Mouse (Mus musculus) intestine, embryonic 14.5 days (tissue): Measurements from ENCODE around the gene Sec24c. TPM values are rescaled to one million over a fixed set of nuclear protein-coding genes. Genes with fewer than 3 reads are reported as not detected.

Experiments
- ATAC-seq: fragments of 200-750 bp; cut with Nextera tagmentation; replicated peaks from 2 replicates; pipeline ENCODE4 v1.8.0; 2017; ENCODE audit warnings: low read depth, moderate number of reproducible peaks, moderate TSS enrichment, moderate library complexity; ENCODE audit not compliant: low FRiP score, low TSS enrichment
- DNase-seq: peaks from one replicate; pipeline ENCODE4 v3.0.0-alpha.2; 2018; ENCODE audit warnings: low spot score
- H3K27ac ChIP-seq: fragments of 300-500 bp; sonication (generic); 2 replicates; pipeline ENCODE4 v1.5.1; 2014; ENCODE audit warnings: low read depth, mild to moderate bottlenecking, control low read depth
- H3K27me3 ChIP-seq: fragments of 300-500 bp; sonication (generic); replicated peaks from 2 replicates; pipeline ENCODE4 v1.6.1; 2014; ENCODE audit warnings: low read length, control low read depth; ENCODE audit not compliant: control insufficient read depth, insufficient read depth
- H3K36me3 ChIP-seq: fragments of 300-500 bp; sonication (generic); 2 replicates; pipeline ENCODE4 v1.6.1; 2014; ENCODE audit warnings: low read length, control low read depth; ENCODE audit not compliant: control insufficient read depth, insufficient read depth
- H3K4me1 ChIP-seq: fragments of 300-500 bp; sonication (generic); replicated peaks from 2 replicates; pipeline ENCODE4 v1.6.1; 2014; ENCODE audit warnings: low read length, control low read depth, mixed read lengths; ENCODE audit not compliant: control insufficient read depth, insufficient read depth
- H3K4me2 ChIP-seq: fragments of 300-500 bp; sonication (generic); 2 replicates; pipeline ENCODE4 v1.6.1; 2014; ENCODE audit warnings: low read length
- H3K4me3 ChIP-seq: fragments of 300-500 bp; sonication (generic); 2 replicates; pipeline ENCODE4 v1.5.1; 2014; ENCODE audit warnings: low read depth, low read length, control low read depth, mixed read lengths
- H3K9ac ChIP-seq: fragments of 300-500 bp; sonication (generic); 2 replicates; pipeline ENCODE4 v1.6.1; 2014; ENCODE audit warnings: mild to moderate bottlenecking, low read length
- H3K9me3 ChIP-seq: fragments of 300-500 bp; sonication (generic); 2 replicates; pipeline ENCODE4 v1.6.1; 2016; ENCODE audit warnings: low read length, control low read depth; ENCODE audit not compliant: control insufficient read depth
- WGBS: fragments of 180-500 bp; shearing (Covaris S2); extraction: QIAGEN DNeasy Blood & Tissue Kit; methylation state at CpG from one replicate; pipeline ENCODE4 v1.1.7; 2014; 5-methylcytosine and 5-hydroxymethylcytosine counted together
- polyA plus RNA-seq: library from polyadenylated mRNA; unstranded; fragments of >200 nt; fragmentation: Nextera tagmentation; extraction: Ambion mirVana; gene quantifications from 2 replicates; pipeline ENCODE4 v1.2.1, GENCODE M21; 2014

Gene Sec24c
- polyA plus RNA-seq, 1 experiment from 2014 or later: 87.4 TPM

DNA sequence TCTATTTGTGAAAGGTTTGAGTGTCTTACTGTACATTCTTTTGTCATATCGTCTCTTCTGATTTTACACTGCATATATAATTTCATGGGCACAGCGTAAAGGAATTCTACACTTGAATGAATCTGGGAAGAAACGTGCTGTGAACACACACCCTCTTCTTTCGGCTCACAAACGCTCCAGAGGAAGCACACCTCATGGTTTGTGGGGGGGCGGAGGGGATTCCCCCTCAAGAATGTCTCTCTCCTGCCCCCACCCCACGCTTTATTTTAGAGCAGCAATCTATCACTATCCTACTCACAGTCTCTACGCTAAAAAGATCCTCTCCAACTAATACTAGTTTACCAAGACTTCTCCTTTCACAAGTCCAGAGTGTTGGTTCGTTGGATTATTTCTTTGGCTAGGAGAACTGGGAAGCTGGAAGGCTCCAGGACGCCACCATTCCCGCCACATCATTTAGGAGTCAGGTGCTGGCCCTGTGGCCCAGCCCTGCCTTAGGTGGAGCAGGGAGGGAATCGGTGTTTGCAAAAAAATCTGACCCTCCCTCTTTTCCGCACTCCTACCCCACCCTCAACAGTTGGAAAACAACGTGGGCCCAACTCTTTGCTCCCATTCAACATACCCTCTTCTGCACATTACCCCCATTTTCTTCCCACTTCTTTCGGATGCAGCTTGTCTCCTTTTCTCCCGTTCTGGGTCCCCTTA is 34.0 kb upstream of the Sec24c start:
- Histone ChIP-seq H3K36me3 (no peaks in the 10 kb centered on the region), H3K4me3 (peak overlapping the region; percentile 90), H3K27ac (peak overlapping the region; percentile 97), H3K27me3 (no peaks in the 10 kb centered on the region), H3K9me3 (no peaks in the 10 kb centered on the region), H3K4me1 (peaks cover 12% of the 10 kb centered on the region), H3K4me2 (peak overlapping the region; percentile 89), H3K9ac (peak overlapping the region; percentile 91)
- ATAC-seq (peak; percentile 62), DNase-seq (peak; percentile 56)
- 4% methylated on average over 16 of the region's 16 CpGs for WGBS

DNA sequence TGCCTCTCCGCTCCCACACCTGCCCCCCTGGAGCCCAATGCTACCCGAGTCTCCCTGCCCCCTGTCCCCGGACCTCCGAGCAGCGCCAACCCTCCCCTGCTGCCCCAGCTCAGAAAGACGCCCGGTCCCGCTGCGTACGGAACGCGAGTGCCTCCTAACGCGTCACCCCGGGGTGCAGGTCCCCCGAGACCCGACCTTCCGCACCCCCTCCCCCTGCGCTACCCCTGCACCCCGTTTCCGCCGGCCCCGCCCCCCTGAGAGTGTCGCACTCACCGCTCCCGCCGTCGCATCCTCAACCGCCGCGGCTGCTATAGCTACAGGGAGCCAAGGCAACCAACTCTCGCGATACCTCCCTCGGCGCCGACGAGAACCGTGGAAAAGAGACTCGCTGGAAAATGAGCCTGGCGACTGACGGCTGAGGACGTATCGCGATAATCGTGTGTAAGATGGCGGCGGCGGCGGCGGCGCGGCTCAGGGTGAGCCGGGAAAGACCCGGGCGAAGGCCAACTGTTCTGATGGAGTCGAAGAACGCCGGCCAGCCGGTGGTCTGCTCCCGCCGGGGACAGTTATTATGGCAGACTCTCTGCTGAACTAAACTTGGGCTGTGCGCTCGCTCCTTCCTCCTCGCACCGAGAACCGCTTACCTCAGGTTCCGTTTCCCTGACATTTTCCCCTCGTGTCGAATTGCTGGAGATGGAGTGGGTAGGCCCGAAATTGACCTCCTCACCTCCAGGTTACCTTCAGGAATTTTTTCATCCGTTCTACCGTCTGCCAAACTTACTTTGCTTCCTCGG is 33.3 kb upstream of the Sec24c start, which contains the start of gene Usp54:
TSS of gene Usp54 (minus strand) at position 420 of the 794 bp plus-strand sequence.
- Histone ChIP-seq H3K27ac (peak within 1 kb of the TSS; percentile 97), H3K4me2 (peak within 1 kb of the TSS; percentile 89), H3K4me1 (peaks cover 12% of the 10 kb centered on the region), H3K27me3 (no peaks in the 10 kb centered on the region), H3K9me3 (no peaks in the 10 kb centered on the region), H3K36me3 (no peaks in the 10 kb centered on the region), H3K4me3 (peak within 1 kb of the TSS; percentile 90), H3K9ac (peak within 1 kb of the TSS; percentile 91)
- under 1% methylated on average over 73 of the region's 73 CpGs for WGBS
- ATAC-seq: peak; percentile 96
- DNase-seq: peak; percentile 99

DNA sequence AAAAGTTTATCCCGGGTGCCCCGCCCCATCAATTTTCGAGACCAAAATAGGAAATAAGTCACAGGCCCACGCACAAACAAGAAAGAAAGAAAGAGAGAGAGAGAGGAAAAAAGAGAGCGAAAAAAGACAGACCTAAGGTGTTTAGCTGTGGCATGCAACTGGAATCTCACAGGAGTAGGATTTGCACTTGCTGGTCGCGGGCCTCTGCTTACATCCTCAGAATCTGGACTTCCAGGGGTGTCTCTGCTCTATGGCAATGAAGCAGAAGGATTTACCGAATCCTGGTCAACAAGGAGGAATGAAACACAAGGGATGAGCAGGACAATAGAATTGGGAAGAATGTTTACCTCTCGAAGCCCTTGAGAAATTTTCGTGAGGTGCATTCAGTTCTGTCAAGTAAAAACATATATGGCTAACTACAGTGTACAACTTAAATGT is 32.7 kb upstream of the Sec24c start:
- peak overlapping the region; percentile 91 for H3K9ac ChIP-seq
- DNase-seq (no peak), ATAC-seq (no peak)
- H3K4me1 ChIP-seq: peaks cover 12% of the 10 kb centered on the region
- WGBS: 12% methylated on average over 10 of the region's 10 CpGs
- H3K9me3 ChIP-seq: no peaks in the 10 kb centered on the region
- no peaks in the 10 kb centered on the region for H3K27me3 ChIP-seq
- peak overlapping the region; percentile 90 for H3K4me3 ChIP-seq
- H3K27ac ChIP-seq: peak overlapping the region; percentile 97
- H3K4me2 ChIP-seq: peak overlapping the region; percentile 89
- no peaks in the 10 kb centered on the region for H3K36me3 ChIP-seq

GRCm38 (mm10) chr14:20645547-20645946 is 28.6 kb upstream of the Sec24c start:
- Histone ChIP-seq H3K4me3 (no peak overlapping the region), H3K4me1 (peaks cover 9% of the 10 kb centered on the region), H3K9me3 (no peaks in the 10 kb centered on the region), H3K4me2 (no peak overlapping the region), H3K36me3 (no peaks in the 10 kb centered on the region), H3K27me3 (no peaks in the 10 kb centered on the region), H3K27ac (no peak overlapping the region), H3K9ac (no peak overlapping the region)
- no peak for ATAC-seq
- WGBS: 44% methylated on average over 3 of the region's 3 CpGs
- no peak for DNase-seq

DNA sequence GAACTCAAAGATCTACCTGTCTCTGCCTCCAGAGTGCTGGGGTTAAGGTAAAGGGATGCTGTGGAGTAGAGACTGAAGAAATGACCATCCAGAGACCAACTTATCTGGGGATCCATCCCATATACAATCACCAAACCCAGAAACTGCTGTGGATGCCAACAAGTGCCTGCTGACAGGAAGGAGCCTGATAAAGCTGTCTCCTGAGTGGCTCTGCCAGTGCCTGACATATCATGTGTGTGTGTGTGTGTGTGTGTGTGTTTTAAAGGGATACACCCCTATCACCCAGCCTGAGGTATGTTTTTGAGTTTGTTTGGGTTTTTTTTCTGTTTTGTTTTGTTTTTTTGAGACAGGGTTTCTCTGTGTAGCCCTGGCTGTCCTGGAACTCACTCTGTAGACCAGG is 27.7 kb upstream of the Sec24c start:
- no peaks in the 10 kb centered on the region for H3K27me3 ChIP-seq
- peaks cover 9% of the 10 kb centered on the region for H3K4me1 ChIP-seq
- no peak overlapping the region for H3K9ac ChIP-seq
- H3K4me2 ChIP-seq: no peak overlapping the region
- H3K4me3 ChIP-seq: no peak overlapping the region
- no peak for ATAC-seq
- no peak overlapping the region for H3K27ac ChIP-seq
- H3K9me3 ChIP-seq: no peaks in the 10 kb centered on the region
- DNase-seq: no peak
- H3K36me3 ChIP-seq: no peaks in the 10 kb centered on the region

DNA sequence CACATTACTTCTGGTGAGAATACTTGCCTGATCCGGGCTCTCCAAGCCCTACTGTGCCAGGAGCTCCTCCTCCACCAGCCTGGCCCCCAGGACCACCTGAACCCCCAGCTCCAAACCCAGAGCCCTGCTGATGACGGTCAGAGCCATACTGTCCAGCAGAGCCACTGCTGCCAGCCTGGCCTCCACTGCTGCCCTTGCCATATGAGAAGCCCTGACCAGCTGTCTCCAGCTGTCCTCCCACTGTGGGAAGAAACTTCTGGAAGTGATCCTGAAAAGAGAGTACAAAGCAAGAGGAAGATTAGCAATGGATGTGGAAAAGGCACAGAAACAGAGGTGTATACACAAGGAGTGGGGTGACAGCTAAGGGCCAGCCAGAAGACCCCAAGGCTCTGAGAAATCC is 23.1 kb upstream of the Sec24c start:
- no peaks in the 10 kb centered on the region for H3K27me3 ChIP-seq
- DNase-seq (no peak), ATAC-seq (no peak)
- WGBS: 70% methylated on average over 2 of the region's 2 CpGs
- no peaks in the 10 kb centered on the region for H3K9me3 ChIP-seq
- no peaks in the 10 kb centered on the region for H3K36me3 ChIP-seq
- H3K9ac ChIP-seq: no peak overlapping the region
- no peak overlapping the region for H3K4me3 ChIP-seq
- H3K4me2 ChIP-seq: no peak overlapping the region
- H3K27ac ChIP-seq: no peak overlapping the region
- no peaks in the 10 kb centered on the region for H3K4me1 ChIP-seq

DNA sequence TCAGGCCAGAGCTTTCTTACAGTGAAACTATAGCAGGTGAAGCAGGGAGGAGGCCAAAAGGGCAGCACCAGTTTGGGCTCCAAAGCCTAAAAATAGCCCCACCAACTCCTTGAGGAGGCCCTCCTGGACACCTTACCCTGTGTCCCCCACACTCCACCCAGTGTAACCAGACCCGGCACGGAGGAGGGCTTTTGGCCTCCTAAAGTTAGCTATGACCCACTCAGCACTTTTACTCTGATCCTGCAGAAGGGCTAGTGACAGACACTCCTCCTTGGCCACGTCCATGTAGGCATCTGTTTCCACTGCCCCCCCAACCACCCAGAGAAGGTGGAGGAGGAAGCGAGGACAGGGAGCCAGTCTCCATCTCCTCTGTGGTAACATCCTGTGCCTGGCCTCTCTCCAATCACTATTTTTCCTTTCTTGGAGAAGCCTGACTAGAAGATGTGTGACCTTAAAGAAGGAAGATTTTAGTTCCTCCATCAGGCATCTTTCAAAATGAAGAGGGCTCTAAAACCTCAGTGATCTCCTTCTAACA is 22.3 kb upstream of the Sec24c start:
- Histone ChIP-seq H3K4me3 (no peak overlapping the region), H3K36me3 (no peaks in the 10 kb centered on the region), H3K4me2 (no peak overlapping the region), H3K4me1 (no peaks in the 10 kb centered on the region), H3K27ac (no peak overlapping the region), H3K27me3 (no peaks in the 10 kb centered on the region), H3K9ac (no peak overlapping the region), H3K9me3 (no peaks in the 10 kb centered on the region)
- DNase-seq (no peak), ATAC-seq (no peak)
- 61% methylated on average over 4 of the region's 4 CpGs for WGBS

- no peak overlapping the region for H3K27ac ChIP-seq
- WGBS: 67% methylated on average over 9 of the region's 9 CpGs
- H3K4me1 ChIP-seq: no peaks in the 10 kb centered on the region
- H3K4me2 ChIP-seq: no peak overlapping the region
- no peak for DNase-seq
- H3K4me3 ChIP-seq: no peak overlapping the region
- ATAC-seq: no peak
- H3K36me3 ChIP-seq: no peaks in the 10 kb centered on the region
- H3K9me3 ChIP-seq: no peaks in the 10 kb centered on the region
- H3K27me3 ChIP-seq: no peaks in the 10 kb centered on the region
- H3K9ac ChIP-seq: no peak overlapping the region
Measured at GRCm38 (mm10) chr14:20654690-20655421, 19.3 kb upstream of the Sec24c start.
